Mouse (Mus musculus): ENCODE measurements around the gene S100a1.

S100a1 gene

DNA sequence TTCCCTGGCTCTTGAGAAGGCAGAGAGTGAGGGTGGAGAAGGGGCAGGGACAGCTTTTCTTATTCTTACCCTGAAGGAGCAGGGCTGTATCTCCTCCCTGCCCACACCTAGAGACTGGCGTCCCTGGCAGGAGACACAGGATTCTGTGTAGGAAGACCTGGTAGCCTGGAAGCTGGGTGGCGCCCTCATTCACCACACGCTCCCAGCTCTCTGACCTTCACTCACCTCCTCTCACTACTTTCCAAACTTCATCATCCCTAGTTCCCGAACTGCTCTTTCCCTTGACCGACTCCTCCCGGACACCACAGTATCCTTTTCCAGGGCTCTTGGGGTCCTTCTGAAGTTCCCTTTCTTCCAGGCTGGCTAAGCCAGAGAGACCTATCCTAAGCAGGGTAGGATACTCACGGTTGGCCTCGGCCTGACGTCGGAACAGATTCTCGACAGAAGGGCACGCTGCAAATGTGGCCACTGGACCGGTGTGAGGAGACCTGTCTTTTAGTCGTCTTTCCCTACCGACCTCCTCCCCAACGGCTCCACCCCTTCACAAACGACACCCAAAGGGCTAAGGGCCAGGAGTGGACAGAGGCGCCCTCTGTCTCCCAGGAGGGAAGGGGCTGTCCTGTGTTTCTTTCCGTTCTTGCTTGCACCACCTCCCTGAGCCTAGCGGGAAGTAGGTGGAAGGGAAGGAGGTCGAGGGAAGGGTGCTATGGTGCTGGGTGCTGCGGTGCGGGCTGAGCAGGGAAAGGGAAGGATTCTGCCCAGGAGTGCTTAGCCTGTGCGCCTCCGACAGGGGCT is at the start of gene S100a1, which contains the start of gene S100a13:
Gene S100a1, minus strand, starts transcription at position 597 of the 795 bp plus-strand sequence.
Gene S100a13, plus strand, starts transcription at position 640 of the 795 bp plus-strand sequence.
- DNase-seq = peak; percentile 88

DNA sequence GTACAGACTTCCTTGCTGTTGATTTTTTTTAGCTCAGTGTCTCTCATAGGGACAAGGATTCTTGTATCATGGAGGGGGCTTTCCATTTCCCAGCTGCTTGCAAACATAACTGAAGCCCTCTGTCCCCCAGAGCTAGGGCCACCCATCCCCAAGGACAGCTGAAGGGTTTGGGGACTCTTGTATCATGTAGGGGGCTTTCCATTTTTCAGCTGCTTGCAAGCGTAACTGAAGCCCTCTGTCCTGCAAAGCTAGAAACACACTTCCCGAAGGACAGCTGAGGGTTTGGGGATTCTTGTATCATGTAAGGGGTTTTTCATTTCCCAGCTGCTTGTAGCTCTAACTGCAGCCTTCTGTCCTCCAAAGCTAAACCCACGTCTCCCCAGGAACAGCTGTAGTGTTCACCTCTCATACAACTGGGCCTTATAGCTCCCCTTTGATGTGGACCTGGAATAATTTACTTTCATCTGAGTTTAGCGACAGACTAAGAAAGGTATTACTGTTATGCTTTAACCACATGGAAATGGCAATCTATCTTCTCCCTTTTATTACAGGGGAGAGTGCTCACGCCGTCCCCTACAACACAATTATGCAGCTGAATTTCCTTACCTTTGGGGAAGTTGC is 45.9 kb upstream of the S100a1 start, which contains the start of gene S100a3:
Gene S100a3, plus strand, starts transcription at position 571 of the 621 bp plus-strand sequence.
- DNase-seq = no peak

GRCm38 (mm10) chr3:90555954-90556353 is 41.8 kb upstream of the S100a1 start:
- peak; percentile 38 for DNase-seq

GRCm38 (mm10) chr3:90552231-90552630 is 38.0 kb upstream of the S100a1 start:
- DNase-seq = no peak

- DNase-seq = no peak
These were observed 36.2 kb upstream of the S100a1 start for GRCm38 (mm10) chr3:90550421-90550790.

DNA sequence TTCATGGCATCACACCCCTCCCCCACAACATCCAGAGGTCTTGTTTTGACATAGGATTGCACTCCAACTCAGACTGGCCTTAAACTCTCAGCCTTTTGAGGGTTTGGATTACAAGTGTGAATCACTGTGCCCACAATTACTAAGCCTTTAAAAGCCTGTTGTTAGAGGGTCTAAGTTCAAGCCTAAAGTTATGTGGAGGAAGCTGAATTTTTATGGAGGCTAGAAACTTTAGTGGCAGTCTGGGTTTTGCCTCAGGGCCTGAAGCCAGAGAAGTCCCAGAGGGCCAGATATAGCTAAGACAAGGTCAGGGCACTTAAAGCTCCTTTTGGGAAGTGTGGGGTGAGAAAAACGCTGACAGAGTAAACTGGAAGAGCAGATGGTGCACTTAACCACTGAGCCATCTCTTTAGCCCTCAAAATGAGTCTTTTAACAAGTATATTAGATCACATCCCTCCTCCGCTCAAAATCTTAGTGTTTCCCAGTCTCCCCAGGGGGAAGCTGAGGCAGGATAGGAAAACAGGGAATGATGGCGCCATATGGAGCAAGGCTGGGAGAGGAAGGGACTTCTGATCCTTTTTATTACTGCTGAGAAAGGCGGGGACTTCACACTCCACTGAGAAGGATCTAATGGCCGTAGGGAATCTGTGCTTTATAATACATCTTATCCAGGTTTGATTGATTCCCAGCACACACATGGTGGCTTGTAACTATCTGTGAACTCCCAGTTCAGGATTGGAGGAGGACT is 35.7 kb upstream of the S100a1 start:
- DNase-seq = peak; percentile 63

- DNase-seq = peak; percentile 69
These were observed 26.7 kb upstream of the S100a1 start for GRCm38 (mm10) chr3:90540904-90541303.

DNA sequence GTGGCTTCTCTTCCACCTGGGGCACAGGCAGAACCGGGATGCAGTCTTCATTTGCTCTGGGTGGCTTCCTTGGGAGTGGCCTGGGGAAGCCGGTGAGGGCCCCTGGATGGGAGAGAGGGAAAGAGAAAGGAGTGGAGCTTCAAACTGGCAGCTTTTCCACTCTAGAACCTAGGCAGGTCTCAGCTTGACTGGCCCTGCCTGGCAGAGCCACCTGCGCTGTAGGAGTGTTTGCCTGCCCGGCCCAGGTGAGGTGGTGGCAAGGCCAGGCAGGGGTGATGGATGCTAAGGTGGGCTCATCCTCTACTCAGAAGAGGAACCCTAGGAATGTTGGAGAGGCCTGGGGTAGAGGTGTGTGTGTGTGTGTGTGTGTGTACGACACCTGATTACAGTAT is 23.7 kb upstream of the S100a1 start:
- no peak for DNase-seq

GRCm38 (mm10) chr3:90537141-90537904 is 23.1 kb upstream of the S100a1 start, which contains the start of gene S100a16:
Gene S100a16 (plus strand): TSS chr3:90537254.
- DNase-seq = peak; percentile 89

GRCm38 (mm10) chr3:90535446-90535845 is 21.3 kb upstream of the S100a1 start:
- DNase-seq = no peak

- no peak for DNase-seq
These were observed 17.5 kb upstream of the S100a1 start for GRCm38 (mm10) chr3:90531713-90532112.

DNA sequence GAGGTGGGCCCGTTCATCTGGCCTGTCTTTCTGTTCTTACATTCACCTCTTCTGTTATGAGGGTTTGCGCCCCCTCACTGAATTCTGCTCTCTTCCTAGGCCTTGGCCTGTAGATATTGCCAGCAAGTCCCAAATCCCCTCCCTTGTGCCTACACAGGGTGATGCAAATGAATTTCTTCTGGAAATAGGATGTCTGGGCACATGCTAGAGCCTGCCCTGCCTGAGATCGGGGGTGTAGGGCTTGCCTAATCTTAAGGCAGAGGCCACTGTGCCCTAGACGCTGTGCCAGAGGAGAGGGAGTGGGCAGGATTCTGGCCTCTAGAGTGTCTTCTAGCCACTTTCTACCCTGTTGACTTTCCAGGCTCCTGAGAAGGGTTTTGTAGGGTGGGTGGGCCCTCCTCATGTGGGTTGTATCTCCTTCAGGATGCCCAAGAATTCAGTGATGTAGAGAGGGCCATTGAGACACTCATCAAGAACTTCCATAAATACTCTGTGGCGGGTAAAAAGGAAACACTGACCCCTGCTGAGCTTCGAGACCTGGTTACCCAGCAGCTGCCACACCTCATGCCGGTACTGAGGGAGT is 13.2 kb upstream of the S100a1 start:
- DNase-seq = no peak

- no peak for DNase-seq
These were observed 12.4 kb upstream of the S100a1 start, which contains the start of gene S100a14 for GRCm38 (mm10) chr3:90526580-90526979. Gene S100a14 (plus strand): TSS chr3:90526856.

DNA sequence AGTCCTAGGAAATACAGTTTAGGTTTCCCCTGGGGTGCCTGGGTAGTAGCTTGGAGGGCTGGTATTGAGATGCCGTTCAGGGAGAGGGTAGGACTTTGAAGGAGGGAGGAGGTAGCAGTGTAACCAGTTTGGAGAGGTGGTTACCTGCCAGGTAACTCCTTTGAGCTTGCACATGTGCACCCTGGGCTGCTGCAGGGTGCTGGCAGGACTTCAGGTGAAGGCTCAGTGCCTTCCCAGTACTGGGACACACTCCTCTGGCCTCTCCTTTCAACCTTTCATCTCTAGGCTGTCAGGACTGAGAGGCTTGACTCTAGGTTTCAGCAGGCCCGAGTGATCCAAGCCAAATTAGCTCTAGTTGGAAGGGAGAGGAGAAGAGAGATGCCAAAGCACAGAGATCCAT is 11.9 kb upstream of the S100a1 start:
- DNase-seq = no peak

DNA sequence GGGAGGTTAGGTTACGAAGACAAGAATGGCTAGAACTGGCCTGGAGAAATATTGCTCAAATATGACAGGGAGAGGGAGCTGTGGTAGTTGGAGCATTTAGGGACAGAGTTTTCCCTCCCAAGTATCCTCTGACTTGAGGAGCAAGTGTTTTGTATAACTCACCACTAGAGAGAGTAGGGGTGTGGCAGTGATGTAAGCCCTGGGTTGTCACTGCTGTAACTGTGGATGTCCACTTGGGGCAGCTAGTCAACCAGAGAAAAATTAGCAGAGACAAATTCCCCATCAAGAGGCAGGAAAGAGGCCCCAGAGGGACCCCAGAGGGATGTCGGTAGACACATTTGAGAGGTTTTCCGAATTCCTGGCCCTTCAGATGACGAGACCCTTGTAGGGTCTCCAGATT is 11.2 kb upstream of the S100a1 start:
- DNase-seq = peak; percentile 76

- DNase-seq = no peak
These were observed 3.5 kb upstream of the S100a1 start for GRCm38 (mm10) chr3:90517711-90518110.

DNA sequence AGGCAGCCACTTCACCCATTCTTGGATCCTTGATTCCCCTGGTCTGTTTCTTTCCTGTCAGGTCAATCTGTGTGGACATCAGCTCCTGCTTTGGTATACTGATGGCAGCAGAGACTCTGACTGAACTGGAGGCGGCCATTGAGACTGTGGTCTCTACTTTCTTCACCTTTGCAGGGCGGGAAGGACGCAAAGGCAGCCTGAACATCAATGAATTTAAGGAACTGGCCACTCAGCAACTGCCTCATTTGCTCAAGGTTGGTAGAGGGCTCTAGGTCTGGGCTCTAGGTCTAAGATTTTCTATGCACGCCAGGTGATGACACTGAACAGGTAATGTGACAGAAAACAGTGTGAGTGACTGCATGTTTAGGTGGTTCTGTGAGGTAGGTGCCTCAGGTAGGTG is 1.6 kb upstream of the S100a1 start:
- DNase-seq = no peak

DNA sequence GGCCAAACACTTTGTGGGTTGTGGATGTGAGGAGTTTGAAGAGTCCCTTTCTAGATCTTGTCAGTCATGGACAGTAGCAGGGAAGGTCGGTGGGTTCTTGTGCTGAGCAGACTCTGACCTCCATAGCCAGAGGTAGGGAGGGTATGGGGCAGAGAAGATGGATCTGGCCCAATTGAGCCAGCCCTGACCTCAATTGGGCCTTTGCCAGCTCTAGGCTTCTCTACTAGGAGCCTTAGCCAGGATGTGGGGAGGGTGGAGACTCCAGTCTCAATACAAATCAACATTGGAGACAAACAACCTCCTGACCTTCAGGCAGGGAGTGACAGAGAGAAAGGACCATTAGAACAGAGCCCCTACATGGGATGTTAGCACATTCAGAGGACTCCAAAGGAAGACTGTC is 1.1 kb upstream of the S100a1 start:
- peak; percentile 71 for DNase-seq

- DNase-seq = peak; percentile 82
These were observed 499 bp upstream of the S100a1 start for GRCm38 (mm10) chr3:90514691-90515090.

DNA sequence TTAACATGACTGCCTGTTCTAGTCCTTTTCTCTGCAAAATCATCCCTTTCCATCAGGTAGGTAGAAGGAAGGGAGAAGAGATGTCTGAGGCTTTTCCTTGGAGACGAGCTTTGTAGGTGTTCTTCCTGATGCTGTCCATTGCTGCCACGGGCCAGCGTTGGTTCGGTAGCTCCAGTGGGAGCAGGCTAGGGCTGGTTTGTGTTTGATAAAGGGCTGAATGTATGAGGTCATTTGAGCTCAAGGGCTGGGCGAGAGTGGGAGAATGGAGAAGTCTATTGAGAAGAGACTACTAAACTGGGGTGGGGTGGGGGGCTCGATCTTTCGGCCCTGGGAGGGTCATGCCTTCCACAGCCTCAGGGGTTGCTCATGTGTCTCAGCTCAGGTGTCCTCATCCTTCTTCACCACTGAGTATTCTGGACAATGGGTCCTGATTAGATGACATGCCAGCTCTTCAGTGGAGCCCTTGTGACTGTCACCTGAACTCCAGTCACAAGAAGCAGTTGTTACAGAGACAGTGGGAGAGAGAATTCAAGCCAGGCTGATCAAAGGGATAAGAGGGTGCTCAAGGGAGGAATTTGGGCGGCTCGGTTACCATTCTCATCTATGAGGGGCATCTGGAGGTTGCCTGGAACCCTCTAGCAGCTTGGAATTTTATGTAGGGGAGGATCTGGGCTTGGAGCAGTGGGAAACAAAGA is 1.1 kb downstream of the S100a1 start:
- no peak for DNase-seq

GRCm38 (mm10) chr3:90512276-90512675 is 1.9 kb downstream of the S100a1 start:
- DNase-seq = no peak

GRCm38 (mm10) chr3:90509747-90510123 is 4.5 kb downstream of the S100a1 start:
- no peak for DNase-seq
